Mouse (Mus musculus): ENCODE measurements around the gene 5730522E02Rik. TPM values are rescaled to one million over a fixed set of nuclear protein-coding genes. Genes with fewer than 3 reads are reported as not detected.
"Not testable (repeated sequence)": the region's sequence is repeated elsewhere in the genome, so short reads cannot be mapped to it uniquely, and the experiment has no call there.

The 5730522E02Rik gene
- total RNA-seq (2022) = not detected

DNA sequence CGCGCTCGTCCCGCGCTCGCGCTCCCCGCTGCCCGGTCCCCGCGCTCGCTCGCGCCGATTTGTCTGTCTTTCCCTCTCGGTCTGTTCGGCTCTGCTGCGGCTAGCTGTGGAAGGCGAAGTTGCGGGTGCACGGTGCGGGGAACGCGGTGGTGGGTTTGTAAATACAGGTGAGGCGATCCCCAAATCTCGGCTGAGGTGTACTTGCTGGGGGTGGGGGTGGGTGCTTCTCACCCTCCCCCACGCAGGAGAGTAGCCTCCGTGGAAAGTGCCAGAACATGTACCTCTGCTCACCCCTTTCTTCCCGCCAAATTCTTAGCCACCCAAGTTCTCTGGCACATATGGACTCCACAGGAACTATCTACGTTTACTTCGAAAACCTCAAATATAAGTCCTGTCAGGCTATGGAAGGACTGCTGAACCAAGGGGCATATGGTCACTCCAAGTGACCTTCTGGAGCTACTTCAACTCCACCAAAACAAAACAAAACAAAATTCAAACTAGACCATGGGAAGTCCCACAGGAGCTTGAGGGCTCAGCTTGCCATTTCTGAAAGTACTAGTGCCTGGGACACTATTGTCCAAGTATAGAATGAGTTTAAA lies at the start of gene 5730522E02Rik:
5730522E02Rik (minus strand) TSS at position 182 of the 599 bp plus-strand sequence.
- DNase-seq (ENCODE audit: low spot score) = no peak

DNA sequence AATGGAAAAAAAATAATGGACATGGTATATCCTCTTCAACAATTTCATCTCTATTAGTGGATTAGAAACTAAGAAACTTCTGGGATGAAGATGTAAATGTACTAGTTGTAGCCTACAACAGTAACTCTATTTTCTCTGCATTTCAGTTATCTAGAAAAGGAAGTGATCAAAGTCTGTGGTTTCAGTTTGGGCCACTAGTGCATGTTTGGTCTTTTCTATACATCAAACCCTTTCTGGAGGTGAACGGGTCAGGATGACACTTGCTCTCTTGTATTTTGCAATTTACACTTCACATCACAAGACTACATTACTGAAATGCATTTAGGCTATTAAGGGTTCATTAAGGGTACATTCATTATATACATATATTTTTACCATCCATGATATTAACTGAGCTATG lies 26.0 kb upstream of the 5730522E02Rik start:
- no peak for DNase-seq (ENCODE audit: low spot score)

DNA sequence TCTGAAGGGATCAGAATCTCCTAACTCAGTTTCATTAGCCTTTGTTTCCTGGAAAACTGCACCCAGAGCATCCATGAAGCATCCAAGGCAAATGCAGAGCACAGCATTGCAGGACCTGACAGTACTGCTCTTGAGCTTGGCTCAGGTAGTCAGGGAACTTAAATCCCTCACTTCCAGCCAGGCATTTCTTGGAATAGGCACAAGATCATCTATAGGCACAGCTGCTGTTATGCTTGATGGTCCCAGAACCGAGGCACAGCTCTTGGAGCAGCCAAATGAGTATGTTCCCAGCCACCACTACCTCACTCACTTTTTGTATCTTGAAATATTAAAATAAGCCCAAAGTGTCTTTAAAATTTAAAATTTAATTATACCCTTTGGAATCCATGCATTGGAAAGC lies 19.3 kb upstream of the 5730522E02Rik start:
- no peak for DNase-seq (ENCODE audit: low spot score)

DNA sequence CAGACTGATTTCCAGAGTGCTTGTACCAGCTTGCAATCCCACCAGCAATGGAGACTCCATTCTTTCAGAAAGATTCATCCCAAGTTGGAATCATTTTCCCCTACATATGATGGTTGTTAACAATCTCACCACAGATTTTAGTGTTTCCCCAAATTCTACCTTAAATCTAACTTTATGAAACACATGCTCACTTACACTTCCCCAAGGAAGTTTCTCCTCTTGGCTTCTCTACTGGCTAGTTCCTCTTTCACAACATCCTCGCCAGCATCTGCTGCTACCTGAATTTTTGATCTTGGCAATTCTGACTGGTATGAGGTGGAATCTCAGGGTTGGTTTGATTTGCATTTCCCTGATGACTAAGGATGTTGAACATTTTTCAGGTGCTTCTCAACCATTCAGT lies 3.1 kb upstream of the 5730522E02Rik start:
- not testable (repeated sequence) for DNase-seq (ENCODE audit: low spot score)

DNA sequence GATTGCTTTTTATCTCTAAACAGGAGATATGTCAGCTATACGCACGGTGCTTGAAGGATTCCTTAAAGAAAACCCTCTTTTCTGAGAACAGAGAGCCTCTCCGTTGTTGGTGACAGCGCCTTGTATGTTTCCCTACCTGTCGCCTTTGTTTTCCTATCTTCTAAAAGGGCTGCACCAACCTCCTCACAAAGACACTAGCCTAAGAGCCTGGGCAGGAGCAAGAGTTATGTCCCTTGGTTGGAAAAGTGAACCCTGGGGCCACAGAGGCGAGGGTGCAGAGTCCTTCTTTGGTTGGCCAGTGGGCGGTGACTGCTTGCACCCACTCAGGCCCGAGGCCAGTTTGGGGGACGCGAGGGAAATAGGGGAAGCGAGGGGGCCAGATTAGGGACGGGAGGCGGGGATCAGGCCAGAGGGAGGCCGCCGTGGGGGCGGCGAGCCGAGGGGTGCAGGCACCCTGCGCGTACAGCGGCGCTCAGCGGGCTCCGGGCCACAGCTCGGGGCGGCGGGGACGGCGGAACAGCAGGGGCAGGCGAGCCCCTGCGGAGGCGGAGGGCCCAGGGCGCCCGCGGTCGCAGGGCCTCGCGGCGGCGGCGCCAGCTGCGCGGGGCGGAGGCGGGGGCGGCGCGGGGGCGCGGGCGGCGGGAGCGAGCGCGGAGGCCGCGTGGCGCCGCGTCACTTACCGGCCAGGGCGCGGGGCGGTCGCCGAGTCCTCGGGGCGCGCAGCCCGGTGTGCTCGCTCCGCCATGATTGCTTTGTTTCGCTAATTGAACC lies 567 bp downstream of the 5730522E02Rik start:
- peak; percentile 8 for DNase-seq (ENCODE audit: low spot score)

DNA sequence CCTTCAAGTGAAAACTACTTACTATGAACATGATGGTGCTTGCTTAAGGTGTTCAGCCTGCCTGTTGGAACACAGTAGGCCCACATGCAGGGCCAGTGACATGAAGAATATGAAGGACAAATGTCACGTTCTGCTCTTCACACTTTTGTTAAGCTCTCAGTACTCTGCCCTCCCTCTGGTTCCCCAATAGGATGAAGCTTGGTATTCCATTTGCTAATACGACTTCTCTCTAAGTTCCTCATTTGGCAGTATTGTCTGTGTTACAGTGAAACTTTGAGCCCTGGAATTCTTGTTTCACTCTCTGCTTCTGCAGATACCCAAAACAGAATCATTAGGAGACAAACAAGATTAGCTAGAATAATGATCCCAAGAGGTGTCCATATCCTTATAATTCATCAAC lies 7.1 kb downstream of the 5730522E02Rik start:
- DNase-seq (ENCODE audit: low spot score) = no peak

DNA sequence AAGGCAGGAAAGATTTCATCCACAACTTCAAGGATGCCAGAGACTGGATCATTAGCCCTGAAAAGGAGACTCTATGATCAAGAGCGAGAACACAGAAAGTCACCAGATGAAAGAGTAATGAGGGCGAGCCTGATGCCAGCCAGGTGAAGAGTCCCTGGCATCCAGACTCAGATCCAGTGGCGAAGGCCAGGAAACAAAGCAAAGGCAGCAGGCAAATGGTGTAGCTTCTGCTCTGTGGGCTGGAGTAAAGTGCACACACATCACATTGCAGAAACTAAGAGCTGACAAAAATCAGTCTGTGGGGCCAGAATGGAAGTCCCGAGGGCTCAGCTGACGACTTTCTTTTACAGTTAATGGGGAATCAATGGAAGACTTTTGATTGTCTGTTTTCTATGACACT lies 7.7 kb downstream of the 5730522E02Rik start:
- no peak for DNase-seq (ENCODE audit: low spot score)

DNA sequence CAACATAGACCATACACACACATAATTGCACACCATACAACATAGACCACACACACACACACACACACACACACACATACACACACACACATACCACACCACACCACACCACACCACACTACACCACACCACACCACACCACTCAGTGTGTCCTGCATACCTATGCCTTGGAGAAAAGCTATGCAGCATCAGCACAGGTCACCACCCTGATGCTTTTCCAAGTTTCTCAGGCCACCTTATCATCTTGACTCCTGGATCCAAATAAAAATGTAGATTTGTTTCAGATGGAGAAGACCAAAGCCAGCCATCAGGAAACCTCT lies 8.8 kb downstream of the 5730522E02Rik start:
- DNase-seq (ENCODE audit: low spot score) = no peak

DNA sequence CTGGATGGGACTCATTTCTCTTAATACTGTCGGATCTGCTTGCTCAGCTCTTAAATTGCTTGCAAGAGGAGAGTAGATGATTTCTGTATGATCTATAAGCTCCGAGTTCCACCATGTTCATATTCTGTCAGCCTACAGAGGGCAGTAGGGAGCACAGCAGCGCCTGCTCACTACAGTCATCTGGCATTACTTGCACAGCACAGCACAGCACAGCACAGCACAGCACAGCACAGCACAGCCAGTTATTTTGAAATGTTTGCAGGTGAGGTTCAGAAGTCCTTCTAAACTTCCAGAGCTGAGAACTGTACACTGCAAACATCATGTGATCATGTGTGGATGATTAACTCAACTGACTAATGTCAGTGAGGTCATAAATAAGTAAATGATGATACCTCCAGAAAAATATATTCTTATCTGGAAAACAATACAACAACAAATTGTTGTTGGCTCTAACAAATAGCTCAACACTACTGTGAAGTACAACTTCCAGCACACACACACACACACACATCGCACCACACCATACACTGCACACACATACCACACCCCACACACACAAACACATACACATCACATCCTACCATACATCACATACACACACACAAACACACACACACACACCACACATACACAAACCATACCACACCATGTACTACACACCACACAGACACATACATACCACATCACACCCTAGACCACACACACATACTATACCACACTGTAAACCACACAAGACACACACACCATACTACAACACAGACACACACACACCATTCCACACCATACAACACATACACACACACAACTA lies 9.4 kb downstream of the 5730522E02Rik start:
- peak; percentile 11 for DNase-seq (ENCODE audit: low spot score)

DNA sequence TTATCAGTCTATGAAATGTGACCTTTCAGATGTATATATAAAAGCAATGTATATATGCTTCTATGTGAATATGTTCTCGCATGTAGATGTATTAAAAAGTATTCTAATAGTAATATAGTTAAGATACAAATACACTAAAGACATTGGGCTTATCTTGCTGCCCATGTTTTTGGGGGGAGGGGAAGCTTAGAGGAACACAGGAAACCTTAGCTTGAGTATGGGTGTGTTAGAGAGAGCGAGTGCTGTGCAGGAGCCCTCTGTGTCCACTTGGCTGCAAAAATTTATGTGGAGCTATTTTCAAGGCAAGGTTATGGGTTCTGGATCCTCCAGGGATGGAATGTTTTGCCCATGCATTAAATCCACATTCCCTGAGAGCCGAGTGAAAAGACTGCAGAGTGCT lies 15.1 kb downstream of the 5730522E02Rik start:
- no peak for DNase-seq (ENCODE audit: low spot score)

DNA sequence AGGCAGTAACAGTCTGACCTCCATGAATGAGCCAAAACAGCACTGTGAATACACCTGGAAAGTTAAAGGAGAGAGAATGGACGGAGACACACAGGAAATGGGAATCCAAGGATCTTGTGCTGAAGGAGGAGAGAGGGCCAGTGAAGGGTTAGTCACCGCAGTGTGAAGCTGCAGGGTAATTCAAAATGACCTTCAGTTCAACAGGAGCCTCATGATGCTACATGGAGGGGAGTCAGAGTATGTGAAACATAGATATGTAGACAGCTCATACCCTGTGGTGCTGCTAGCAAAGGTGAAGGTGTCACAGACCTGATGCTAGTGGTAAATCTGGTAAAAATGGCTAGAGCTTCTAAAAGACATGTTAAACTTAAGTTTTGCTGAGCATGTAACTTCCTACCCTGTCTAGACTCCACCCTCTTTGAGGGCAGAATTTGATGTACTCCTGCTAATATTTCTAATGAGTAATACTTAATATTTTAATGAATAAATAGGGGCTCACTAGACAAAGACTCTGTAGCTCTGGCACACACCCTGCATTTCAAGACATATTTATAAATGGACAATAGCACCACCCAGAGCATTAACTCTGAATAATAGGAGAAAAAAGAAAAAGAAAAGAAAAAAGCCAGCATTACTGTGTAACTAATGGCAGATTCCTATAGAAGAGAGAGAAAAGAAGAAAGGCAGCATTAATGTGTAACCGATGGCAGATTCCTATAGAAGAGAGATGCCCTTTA lies 23.2 kb downstream of the 5730522E02Rik start:
- no peak for DNase-seq (ENCODE audit: low spot score)

DNA sequence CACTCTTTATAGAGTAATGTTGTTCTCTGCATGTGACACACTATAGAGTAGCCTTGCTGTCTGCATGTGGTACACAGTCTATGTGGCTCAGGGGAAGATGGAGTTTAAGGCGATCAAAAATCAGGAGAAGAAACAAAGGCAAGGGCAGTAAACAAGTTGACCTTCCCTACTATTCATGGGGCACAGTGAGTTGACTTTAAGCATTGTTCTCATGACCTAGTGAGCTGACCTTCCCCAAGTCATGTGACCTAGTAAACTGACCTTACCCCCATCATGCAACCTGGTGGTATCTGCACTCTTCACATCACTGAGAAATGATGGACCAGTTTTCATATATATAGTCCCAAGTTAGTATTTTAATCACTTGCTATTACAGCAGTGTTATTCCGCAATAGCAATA lies 40.0 kb downstream of the 5730522E02Rik start:
- no peak for DNase-seq (ENCODE audit: low spot score)

DNA sequence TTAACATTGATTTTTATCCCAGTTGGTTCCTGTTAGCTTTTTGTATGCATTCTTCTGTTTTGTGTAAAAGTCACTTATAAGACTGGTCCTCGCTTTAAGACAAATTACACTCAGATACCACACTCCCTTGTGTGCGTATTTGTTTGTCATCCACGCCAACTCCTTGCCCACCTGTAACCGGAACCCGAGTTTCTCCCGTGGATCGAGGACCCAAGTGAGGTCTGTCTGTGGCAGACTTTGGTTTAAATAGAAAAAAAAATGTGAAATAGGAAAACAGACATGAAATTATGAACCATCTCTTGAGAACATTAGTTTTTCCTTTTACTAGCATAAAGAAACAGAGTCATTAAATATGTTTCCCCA lies 43.0 kb downstream of the 5730522E02Rik start:
- no peak for DNase-seq (ENCODE audit: low spot score)

DNA sequence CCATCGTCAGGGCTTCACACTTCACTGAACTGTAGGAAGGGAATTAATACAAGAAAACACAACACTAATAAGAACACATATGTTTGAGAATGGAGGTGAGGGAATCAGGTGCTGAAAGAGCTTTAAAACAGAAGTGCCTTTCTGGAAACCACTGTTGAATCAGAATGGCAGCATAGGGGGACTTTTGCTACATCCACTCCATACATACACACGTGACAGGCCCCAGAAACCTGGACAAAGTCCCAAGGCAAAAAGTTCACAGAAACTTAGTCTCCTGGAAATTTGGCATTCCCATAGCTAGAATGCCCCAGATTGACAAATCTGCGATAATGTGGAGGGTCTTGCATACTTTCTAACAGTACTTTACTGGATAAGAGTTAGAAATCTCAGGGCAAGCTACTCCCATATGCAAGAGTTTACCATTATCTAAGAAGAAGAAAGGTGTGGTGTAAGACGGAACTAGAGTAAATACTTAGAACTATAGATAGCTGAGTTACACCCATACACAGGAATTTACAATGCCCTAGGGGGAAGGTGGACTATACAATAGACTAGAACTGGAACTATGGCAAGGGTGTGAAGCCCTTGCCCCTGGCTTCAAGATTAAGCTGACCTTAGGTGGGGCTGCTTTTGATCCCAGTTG lies 43.5 kb downstream of the 5730522E02Rik start:
- no peak for DNase-seq (ENCODE audit: low spot score)

DNA sequence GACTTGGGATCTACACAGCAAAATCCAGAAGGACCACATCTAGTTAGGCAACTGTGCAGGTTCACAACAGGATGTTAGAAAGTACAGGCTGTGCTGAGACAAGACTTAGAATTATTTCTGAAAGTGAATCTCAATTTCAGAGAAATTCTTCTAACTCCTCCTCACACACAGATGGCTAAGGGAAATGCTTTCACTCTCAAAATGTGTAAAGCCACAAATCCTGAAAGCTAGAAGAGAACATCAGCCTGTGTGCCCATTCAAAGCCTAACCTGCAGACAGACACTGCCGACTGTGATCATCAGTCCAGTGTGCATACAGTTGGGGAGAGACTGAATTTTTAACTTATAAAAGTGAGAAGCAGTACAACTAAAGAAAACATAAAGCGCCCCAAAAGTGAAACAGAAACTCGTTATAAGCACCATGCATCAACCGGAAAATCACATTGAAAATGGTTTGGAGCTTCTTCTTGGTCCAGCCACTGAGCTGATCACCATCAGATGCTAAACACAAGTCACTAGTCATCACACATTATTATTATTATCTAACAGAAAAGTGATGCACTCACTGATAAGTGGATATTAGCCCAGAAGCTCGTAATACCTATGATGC lies 45.8 kb downstream of the 5730522E02Rik start:
- no peak for DNase-seq (ENCODE audit: low spot score)

DNA sequence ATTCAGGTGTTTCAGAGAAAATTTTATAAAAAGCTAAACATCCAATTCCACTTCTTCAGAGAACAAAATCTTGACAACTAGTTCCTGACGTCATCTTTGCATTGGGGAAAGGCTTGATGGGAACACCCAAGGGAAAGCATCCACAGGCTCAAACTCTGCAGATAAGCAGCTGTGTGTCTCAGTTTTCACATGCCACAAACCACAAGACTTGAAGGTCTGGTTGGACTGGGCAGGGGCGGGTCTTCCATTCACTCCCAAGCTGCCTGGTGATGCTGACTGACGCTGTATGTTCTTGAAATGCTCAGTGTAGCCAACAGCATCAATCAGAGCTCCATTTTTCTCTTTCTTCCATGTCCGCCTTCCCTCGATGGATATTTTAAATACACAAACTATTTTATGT lies 49.2 kb downstream of the 5730522E02Rik start:
- DNase-seq (ENCODE audit: low spot score) = no peak

DNA sequence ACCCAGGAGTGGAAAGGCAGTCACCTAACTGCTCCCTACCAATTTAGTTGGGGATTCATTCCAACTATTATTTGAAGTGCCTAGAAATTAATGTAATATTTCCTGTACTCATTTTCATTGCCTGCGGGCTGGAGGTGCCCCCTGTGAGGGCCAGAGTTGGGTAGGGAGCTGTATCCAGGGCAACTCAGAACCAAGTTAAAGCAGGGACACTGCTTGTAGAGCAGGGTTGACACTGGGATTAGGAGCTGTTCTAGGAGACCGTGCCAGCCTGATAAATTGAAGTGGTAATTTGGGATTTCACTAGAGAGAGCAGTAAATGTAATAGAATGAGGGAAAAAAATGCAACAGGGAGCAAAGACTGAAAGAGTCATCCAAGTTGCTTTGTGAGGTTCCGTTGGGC lies 51.5 kb downstream of the 5730522E02Rik start:
- no peak for DNase-seq (ENCODE audit: low spot score)

DNA sequence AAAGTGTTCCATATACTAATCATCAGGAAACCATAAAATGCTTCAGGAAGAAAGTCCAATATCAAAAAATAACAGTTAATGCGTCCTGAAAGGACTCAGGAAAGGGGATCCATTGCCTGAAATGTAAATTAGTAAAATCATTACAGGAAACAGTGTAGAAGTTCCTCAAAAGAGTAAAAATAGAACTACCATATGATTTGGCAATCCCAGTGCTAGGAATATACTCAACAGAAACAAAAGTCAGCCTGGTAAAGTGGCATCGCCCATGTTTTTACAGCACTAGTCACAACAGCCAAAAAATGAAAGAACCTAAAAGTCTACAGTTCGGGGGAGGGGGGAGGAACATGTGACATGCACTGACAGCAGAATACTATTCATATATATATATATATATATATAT lies 70.5 kb downstream of the 5730522E02Rik start:
- no peak for DNase-seq (ENCODE audit: low spot score)

DNA sequence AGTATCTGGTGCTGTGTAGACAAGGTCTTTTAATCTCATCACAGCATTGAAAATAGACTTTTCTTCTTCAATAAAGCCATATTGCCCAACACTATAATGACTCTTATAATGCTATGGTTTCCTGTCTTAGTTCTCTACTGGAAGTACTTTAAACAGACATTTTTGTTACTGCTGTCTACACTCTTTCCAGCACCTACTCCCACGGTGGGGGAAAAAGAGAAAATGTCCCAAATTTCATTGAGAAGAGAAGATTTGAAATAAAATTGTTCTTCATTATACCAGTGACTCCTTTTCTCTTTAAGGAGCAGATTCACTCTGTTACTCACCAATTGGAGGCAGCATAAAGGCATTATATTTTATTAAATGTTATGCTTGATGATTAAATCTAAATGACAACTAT lies 72.5 kb downstream of the 5730522E02Rik start:
- DNase-seq (ENCODE audit: low spot score) = no peak

DNA sequence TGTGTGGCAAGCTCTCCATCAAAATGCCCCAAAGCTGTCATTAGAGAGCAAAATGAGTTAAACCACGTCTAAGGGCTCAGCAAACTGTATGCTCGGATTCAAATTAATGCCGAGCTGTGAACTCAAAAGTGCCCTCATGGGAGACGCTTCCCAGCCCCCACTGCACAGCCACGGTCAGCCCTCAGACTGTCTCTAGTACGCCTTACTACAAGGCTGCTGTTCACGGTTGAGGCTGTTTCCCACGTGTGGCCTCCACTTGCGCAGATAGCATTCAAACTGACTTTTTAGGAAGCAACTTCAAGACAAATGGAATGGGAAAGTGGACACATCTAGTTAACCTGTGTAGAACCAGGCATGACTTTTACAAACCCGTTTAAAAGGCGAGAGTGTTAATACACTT lies 79.7 kb downstream of the 5730522E02Rik start:
- no peak for DNase-seq (ENCODE audit: low spot score)

DNA sequence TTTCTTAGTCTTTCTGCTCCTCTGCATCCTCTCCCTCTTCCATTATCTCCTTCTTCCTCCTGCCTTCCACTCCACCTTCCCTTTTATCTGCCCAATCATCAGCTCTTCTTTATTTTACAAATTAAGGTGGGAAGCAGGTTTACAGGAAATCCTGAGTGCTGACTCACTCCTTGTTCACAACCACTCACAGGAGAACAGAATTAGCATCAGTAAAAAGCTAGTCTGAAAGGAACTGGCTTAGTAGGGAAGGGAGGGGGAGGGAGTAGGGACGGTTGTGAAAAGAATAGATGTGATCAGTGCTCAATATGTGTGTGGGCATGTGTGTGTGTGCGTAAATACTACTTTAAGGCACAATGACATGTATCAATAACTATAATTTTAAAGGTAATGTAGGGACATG lies 81.5 kb downstream of the 5730522E02Rik start:
- DNase-seq (ENCODE audit: low spot score) = no peak

Measured in heart, adult 8-10 months (tissue).